Mouse (Mus musculus) bone marrow macrophage, adult 2 months (primary cell): ENCODE results near the gene Crtc1.

Experiments used
- CTCF ChIP-seq: IDR thresholded peaks from 2 replicates; pipeline ENCODE4 v1.5.1; 2012; ENCODE audit warnings: low read depth, mild to moderate bottlenecking, low read length, moderate library complexity
- POLR2A ChIP-seq: IDR thresholded peaks from 2 replicates; pipeline ENCODE4 v1.6.1; 2012; ENCODE audit warnings: mild to moderate bottlenecking, low read depth, low read length, borderline replicate concordance

GRCm38 (mm10) chr8:70466305-70466704 is 26.9 kb upstream of the Crtc1 start:
- no peak for TF ChIP-seq POLR2A
- no peak for TF ChIP-seq CTCF
